Mouse (Mus musculus) megakaryocyte-erythroid progenitor cell, adult 5 weeks (primary cell): ENCODE results near the gene Haus4. TPM values are rescaled to one million over a fixed set of nuclear protein-coding genes. Genes with fewer than 3 reads are reported as not detected.

Experiments
- polyA plus RNA-seq: library from polyadenylated mRNA; stranded (reverse); fragments of >175 nt; gene quantifications from 2 replicates; pipeline ENCODE4 v1.2.3, GENCODE M21; 2012

Haus4 gene
- 99.9 and 102 TPM in 2 replicates for polyA plus RNA-seq

GRCm38 (mm10) chr14:54553975-54554769 lies at the start of gene Haus4:
Gene Haus4, minus strand, starts transcription at chr14:54554616.

GRCm38 (mm10) chr14:54577089-54577982 lies 22.9 kb upstream of the Haus4 start, which contains the start of gene Ajuba:
Gene Ajuba, minus strand, starts transcription at chr14:54577558.

Other genes starting within 250 kb of the Haus4 start
- gene Oxa1l, start 193.8 kb downstream of the Haus4 start, polyA plus RNA-seq, result 109 and 115 TPM in 2 replicates
- gene Slc7a7, start 136.8 kb downstream of the Haus4 start, polyA plus RNA-seq, result 2.2 and 3.1 TPM in 2 replicates
- 960 and 1,112 TPM in 2 replicates for gene Mrpl52, start 127.7 kb downstream of the Haus4 start, polyA plus RNA-seq
- 20.3 and 22.5 TPM in 2 replicates for gene Mmp14, start 123.0 kb downstream of the Haus4 start, polyA plus RNA-seq
- 296 and 301 TPM in 2 replicates for gene Lrp10, start 90.5 kb downstream of the Haus4 start, polyA plus RNA-seq
- 3.4 and 4.2 TPM in 2 replicates for gene Rem2, start 78.5 kb downstream of the Haus4 start, polyA plus RNA-seq
- gene Prmt5, start 37.1 kb downstream of the Haus4 start, polyA plus RNA-seq, result 273 and 283 TPM in 2 replicates
- gene Ajuba, start 22.9 kb upstream of the Haus4 start, polyA plus RNA-seq, result 1.2 and 1.8 TPM in 2 replicates
- 16.5 and 26.8 TPM in 2 replicates for gene 4931414P19Rik, start 51.4 kb upstream of the Haus4 start, polyA plus RNA-seq
- 171 and 175 TPM in 2 replicates for gene Psmb5, start 63.4 kb upstream of the Haus4 start, polyA plus RNA-seq
- gene Psmb11, start 66.8 kb upstream of the Haus4 start, polyA plus RNA-seq, result 0.03 TPM in 1 of 2 replicates, not detected in the other
- gene Gm17606, start 86.3 kb upstream of the Haus4 start, polyA plus RNA-seq, result not detected in 2 replicates
- 8.6 and 11.3 TPM in 2 replicates for gene Cdh24, start 86.7 kb upstream of the Haus4 start, polyA plus RNA-seq
- gene 1700123O20Rik, start 131.6 kb upstream of the Haus4 start, polyA plus RNA-seq, result 97.6 and 115 TPM in 2 replicates
- 689 and 1,048 TPM in 2 replicates for gene Acin1, start 132.3 kb upstream of the Haus4 start, polyA plus RNA-seq
- 0.06 TPM in 1 of 2 replicates, not detected in the other for gene Gm29776, start 144.2 kb upstream of the Haus4 start, polyA plus RNA-seq
- 125 and 136 TPM in 2 replicates for gene Cebpe, start 157.6 kb upstream of the Haus4 start, polyA plus RNA-seq
- 4.6 and 7.5 TPM in 2 replicates for gene Slc7a8, start 227.3 kb upstream of the Haus4 start, polyA plus RNA-seq